Mouse (Mus musculus): ENCODE results near the gene Vamp2. TPM values are rescaled to one million over a fixed set of nuclear protein-coding genes. Genes with fewer than 3 reads are reported as not detected.

Vamp2 gene
- polyA plus RNA-seq, 1 experiment from 2014 or later: 68.0 TPM

DNA sequence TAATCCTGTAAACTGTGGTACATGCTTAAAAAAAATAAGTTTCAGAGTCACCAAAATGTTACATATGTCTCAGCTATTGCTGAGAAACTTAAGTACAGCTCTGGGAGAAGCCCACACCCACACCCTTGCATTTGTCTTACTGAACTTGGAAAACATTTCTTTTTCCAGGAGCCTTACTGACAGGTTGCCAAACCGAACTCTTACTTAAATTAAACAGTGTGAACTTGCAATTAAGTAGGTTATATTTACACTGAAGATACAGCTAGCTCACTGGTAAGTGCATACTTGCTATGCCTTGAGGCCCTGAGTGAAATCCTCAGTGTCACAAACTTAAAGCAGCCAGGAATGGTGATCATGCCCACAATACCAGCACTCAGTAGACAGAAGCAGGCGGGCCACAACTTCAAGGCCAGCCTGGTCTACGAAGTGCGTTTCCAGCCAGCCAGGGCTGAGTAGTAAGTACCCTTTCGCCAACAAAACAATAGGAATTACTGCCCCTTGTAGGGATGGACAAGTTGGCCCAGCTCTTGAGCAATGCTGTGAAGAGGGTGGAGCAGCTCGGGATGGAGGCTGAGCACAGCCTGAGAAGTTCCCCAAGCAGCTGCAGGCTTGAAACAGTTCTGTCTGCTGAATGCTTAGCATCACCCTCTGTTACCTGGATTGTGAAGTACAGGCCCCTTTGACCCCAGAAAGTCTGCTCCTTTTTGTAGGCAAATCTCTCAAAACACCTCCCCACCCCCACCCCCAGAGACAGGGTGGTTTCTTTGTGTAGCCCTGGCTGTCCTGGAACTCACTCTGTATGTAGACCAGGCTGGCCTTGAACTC lies 14.1 kb upstream of the Vamp2 start:
- Histone ChIP-seq H3K4me1 (replicated peaks) (peaks cover 43% of the 10 kb centered on the region), H3K9ac (replicated peaks) (no peak overlapping the region), H3K4me2 (no peak overlapping the region), H3K4me3 (replicated peaks) (no peak overlapping the region), H3K27me3 (no peaks in the 10 kb centered on the region), H3K9me3 (no peaks in the 10 kb centered on the region), H3K36me3 (no peaks in the 10 kb centered on the region), H3K27ac (peak overlapping the region; percentile 86)
- no peak for ATAC-seq (ENCODE audit: insufficient number of reproducible peaks, insufficient read depth, low FRiP score, low TSS enrichment, low read depth)
- WGBS: 43% methylated on average over 6 of the region's 6 CpGs

DNA sequence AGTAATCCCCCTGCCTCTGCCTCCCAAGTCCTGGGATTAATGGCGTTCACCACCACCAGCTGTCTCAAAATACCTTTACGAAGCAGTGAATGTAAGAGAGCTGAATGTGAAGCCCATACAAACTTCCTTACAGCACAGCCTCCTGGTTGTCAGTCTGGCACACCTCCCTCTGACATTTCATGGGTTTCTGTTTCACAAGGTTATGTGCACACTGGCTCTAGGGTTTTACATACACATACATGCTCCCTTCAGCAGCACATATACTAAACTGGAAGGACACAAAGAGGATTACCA lies 13.6 kb upstream of the Vamp2 start:
- peaks cover 40% of the 10 kb centered on the region for H3K4me1 ChIP-seq (replicated peaks)
- 43% methylated on average over 2 of the region's 2 CpGs for WGBS
- H3K9ac ChIP-seq (replicated peaks): no peak overlapping the region
- no peaks in the 10 kb centered on the region for H3K36me3 ChIP-seq
- H3K4me3 ChIP-seq (replicated peaks): no peak overlapping the region
- peak overlapping the region; percentile 86; the same call in 1 of the 2 replicates for H3K27ac ChIP-seq
- no peaks in the 10 kb centered on the region for H3K27me3 ChIP-seq
- no peak for ATAC-seq (ENCODE audit: insufficient number of reproducible peaks, insufficient read depth, low FRiP score, low TSS enrichment, low read depth)
- H3K9me3 ChIP-seq: no peaks in the 10 kb centered on the region
- no peak overlapping the region for H3K4me2 ChIP-seq

DNA sequence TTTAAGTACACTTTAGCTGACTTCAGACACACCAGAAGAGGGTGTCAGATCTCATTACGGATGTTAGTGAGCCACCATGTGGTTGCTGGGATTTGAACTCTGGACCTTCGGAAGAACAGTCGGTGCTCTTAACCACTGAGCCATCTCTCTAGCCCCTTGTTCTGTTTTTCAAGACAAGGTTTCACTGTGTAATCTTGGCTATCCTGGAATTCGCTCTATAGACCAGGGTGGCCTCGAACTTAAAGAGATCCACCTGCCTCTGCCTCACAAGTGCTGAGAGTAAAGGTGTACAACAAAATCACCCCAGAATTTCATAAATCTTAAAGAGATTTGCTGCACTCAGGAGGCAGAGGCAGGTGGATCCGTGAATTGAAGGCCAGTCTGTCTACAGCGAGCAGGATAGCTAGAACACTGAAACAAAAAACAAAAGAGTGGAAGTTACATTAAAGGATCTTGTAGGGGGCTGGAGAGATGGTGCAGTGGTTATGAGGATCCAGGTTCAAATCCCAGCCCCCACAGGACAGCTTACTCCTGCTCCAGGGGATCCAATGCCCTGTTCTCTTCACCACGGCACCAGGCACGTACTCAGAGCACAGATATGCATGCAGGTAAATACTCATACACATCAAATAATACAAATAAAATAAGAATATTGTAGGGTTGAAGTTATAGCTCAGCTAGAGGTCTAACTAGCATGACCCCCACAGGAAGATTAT lies 12.4 kb upstream of the Vamp2 start:
- ATAC-seq (ENCODE audit: insufficient number of reproducible peaks, insufficient read depth, low FRiP score, low TSS enrichment, low read depth): no peak
- Histone ChIP-seq H3K27me3 (no peaks in the 10 kb centered on the region), H3K27ac (no peak overlapping the region), H3K4me2 (no peak overlapping the region), H3K4me3 (replicated peaks) (no peak overlapping the region), H3K9ac (replicated peaks) (no peak overlapping the region), H3K9me3 (no peaks in the 10 kb centered on the region), H3K36me3 (no peaks in the 10 kb centered on the region), H3K4me1 (replicated peaks) (peaks cover 38% of the 10 kb centered on the region)
- WGBS: 48% methylated on average over 9 of the region's 9 CpGs

DNA sequence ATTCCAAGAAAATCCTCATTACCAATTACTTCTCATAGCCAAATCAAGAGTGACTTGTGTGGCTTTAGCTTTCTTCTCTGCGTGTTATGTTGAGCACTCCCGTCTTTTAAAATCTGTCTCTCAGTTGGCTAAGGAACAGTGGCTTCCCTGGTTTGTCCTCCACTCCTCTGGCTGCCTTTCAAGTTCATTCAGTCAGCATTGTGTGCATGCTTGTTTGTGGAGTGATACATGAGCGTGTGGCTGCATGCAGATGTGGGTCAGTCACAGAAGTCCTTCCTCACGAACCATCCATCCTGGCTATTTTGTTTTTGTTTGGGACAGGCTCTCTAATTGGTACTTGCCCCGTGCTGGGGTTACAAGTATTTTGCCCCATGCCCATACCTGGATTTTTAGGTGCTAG lies 11.7 kb upstream of the Vamp2 start:
- Histone ChIP-seq H3K4me1 (replicated peaks) (peaks cover 31% of the 10 kb centered on the region), H3K36me3 (no peaks in the 10 kb centered on the region), H3K27me3 (no peaks in the 10 kb centered on the region), H3K4me2 (no peak overlapping the region), H3K9me3 (no peaks in the 10 kb centered on the region), H3K9ac (replicated peaks) (no peak overlapping the region), H3K4me3 (replicated peaks) (no peak overlapping the region), H3K27ac (no peak overlapping the region)
- 76% methylated on average over 5 of the region's 5 CpGs for WGBS
- no peak for ATAC-seq (ENCODE audit: insufficient number of reproducible peaks, insufficient read depth, low FRiP score, low TSS enrichment, low read depth)

DNA sequence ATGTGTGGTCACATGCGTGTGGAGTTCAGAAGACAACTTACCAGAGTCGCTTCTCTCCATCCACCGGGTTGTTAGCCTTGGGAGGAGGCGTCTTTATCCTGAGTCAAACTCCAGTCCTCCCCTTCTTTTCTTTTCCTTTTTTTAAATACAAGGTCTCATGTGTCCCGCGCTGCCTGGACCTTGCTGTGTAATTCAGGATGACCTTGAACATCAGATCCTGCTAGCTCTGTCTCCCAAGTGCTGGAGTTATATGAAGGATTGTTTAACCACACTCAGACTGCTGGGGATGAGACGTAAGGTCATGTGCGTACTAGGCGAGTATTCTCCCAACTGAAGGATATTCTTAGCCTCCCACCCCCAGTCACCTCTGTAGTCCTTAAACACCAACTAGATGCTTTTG lies 11.0 kb upstream of the Vamp2 start:
- Histone ChIP-seq H3K36me3 (no peaks in the 10 kb centered on the region), H3K9me3 (no peaks in the 10 kb centered on the region), H3K4me2 (no peak overlapping the region), H3K27me3 (no peaks in the 10 kb centered on the region), H3K4me3 (replicated peaks) (no peak overlapping the region), H3K27ac (no peak overlapping the region), H3K4me1 (replicated peaks) (peaks cover 28% of the 10 kb centered on the region), H3K9ac (replicated peaks) (no peak overlapping the region)
- 89% methylated on average over 9 of the region's 9 CpGs for WGBS
- no peak for ATAC-seq (ENCODE audit: insufficient number of reproducible peaks, insufficient read depth, low FRiP score, low TSS enrichment, low read depth)

DNA sequence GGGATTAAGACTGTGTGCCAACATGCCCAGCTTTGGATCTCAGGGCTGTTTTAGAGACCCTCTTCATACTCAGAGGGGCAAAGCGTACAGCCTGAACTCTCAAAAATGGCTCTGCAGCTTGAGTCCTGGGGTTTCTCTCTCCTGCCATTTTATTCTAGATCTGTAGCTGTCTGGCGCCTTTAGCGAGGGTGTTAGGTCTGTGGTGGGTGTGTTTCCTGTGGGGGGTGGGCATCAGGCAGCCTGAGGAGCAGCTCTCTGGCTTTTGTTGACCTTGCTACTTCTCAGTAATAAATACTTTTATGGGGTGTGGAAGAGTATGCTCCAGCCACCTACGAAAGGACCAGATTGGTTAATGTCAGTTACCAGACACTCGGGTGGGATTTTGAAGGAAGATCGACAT lies 10.2 kb upstream of the Vamp2 start:
- H3K9ac ChIP-seq (replicated peaks): no peak overlapping the region
- H3K4me3 ChIP-seq (replicated peaks): no peak overlapping the region
- peaks cover 20% of the 10 kb centered on the region for H3K4me1 ChIP-seq (replicated peaks)
- H3K27me3 ChIP-seq: no peaks in the 10 kb centered on the region
- no peaks in the 10 kb centered on the region for H3K9me3 ChIP-seq
- no peak overlapping the region for H3K4me2 ChIP-seq
- no peaks in the 10 kb centered on the region for H3K36me3 ChIP-seq
- no peak overlapping the region for H3K27ac ChIP-seq
- WGBS: 57% methylated on average over 6 of the region's 6 CpGs
- ATAC-seq (ENCODE audit: insufficient number of reproducible peaks, insufficient read depth, low FRiP score, low TSS enrichment, low read depth): no peak

DNA sequence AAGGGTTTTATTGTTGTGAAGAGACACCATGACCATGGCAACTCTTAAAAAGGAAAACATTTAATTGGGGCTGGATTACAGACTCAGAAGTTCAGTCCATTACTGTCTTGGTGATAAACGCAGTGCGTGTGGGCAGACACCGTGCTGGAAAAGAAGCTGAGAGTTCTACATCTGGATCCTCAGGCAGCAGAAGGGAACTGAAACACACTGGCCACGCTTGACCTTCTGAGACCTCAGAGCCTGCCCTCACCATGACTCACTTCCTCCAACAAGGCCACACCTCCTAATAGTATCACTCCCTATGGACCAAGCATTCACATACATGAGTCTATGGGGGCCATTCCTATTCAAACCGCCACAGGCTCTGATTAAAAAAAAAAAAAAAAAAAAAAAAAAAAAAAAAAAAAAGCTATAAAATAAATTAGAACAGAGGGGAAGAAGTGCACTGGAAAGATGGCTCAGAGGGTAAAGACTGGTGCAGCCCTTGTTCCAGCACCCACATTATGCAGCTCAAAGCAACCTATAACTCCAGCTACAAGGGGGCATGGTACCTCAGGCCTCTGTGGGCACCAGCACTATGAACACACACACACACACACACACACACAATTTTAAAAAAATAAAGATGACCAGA lies 9.4 kb upstream of the Vamp2 start:
- no peak for ATAC-seq (ENCODE audit: insufficient number of reproducible peaks, insufficient read depth, low FRiP score, low TSS enrichment, low read depth)
- H3K27ac ChIP-seq: 0 out of 2 replicates have a peak overlapping the region, but pooled peaks have one; percentile 20
- H3K4me2 ChIP-seq: no peak overlapping the region
- no peaks in the 10 kb centered on the region for H3K27me3 ChIP-seq
- 58% methylated on average over 5 of the region's 5 CpGs for WGBS
- H3K4me3 ChIP-seq (replicated peaks): no peak overlapping the region
- H3K9ac ChIP-seq (replicated peaks): no peak overlapping the region
- H3K9me3 ChIP-seq: no peaks in the 10 kb centered on the region
- peaks cover 20% of the 10 kb centered on the region for H3K4me1 ChIP-seq (replicated peaks)
- H3K36me3 ChIP-seq: no peaks in the 10 kb centered on the region

DNA sequence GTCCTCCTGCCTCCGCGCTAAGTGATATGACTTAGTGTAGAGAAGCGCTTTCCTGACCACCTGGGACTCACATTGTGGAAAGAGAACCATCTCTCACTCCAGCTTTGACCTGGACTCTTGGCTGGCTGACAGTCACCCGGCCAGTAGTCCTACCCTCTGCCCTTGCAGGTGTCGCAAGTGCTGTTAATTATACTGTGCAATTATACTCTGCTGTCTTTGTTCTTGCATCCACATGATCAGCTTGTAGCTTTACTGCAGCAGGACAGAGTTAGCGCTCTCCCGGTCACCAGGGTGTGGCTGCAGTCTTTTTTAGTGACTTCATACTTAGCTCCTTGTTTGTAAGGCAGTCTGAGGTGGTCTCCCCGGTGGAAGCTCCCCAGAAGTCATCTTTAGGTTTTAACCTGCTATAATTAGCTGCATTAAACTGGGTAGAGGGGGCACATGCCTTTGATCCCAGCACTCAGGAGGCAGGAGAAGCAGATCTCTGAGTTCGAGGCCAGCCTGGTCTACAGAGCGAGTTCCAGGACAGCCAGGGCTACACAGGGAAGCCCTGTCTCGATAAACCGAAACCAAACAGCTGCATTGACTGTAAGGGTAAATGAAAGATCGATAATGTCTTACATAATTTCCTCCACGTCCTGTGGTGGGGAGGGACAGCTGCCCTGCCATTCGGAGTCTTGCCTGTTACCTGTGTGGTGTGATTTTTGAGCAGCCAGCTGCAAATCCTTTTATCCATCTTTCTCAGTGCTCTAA lies 8.0 kb upstream of the Vamp2 start:
- no peak overlapping the region for H3K4me3 ChIP-seq (replicated peaks)
- no peak for ATAC-seq (ENCODE audit: insufficient number of reproducible peaks, insufficient read depth, low FRiP score, low TSS enrichment, low read depth)
- H3K4me1 ChIP-seq (replicated peaks): peaks cover 12% of the 10 kb centered on the region
- H3K9ac ChIP-seq (replicated peaks): no peak overlapping the region
- no peaks in the 10 kb centered on the region for H3K36me3 ChIP-seq
- H3K4me2 ChIP-seq: no peak overlapping the region
- H3K27ac ChIP-seq: no peak overlapping the region
- WGBS: 75% methylated on average over 15 of the region's 15 CpGs
- no peaks in the 10 kb centered on the region for H3K27me3 ChIP-seq
- H3K9me3 ChIP-seq: no peaks in the 10 kb centered on the region

DNA sequence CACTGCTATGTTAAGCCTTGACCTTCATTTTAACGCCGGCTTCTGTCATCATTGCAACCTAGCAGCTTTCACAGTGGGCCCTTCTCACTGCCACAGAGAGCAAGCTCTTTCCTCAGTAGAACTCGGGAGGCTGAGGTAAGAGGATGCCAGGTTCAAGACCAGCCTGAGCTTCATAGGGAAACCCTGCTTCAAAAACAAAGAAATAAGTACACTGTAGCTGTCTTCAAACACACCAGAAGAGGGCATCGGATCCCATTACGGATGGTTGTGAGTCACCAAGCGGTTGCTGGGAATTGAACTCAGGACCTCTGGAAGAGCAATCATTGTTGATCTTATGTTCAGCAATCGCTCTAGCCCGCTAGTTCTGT lies 7.5 kb upstream of the Vamp2 start:
- no peak overlapping the region for H3K27ac ChIP-seq
- no peaks in the 10 kb centered on the region for H3K27me3 ChIP-seq
- H3K4me3 ChIP-seq (replicated peaks): no peak overlapping the region
- no peak overlapping the region for H3K9ac ChIP-seq (replicated peaks)
- no peaks in the 10 kb centered on the region for H3K36me3 ChIP-seq
- no peak overlapping the region for H3K4me2 ChIP-seq
- no peaks in the 10 kb centered on the region for H3K9me3 ChIP-seq
- no peak for ATAC-seq (ENCODE audit: insufficient number of reproducible peaks, insufficient read depth, low FRiP score, low TSS enrichment, low read depth)
- peaks cover 12% of the 10 kb centered on the region for H3K4me1 ChIP-seq (replicated peaks)
- 90% methylated on average over 8 of the region's 8 CpGs for WGBS

DNA sequence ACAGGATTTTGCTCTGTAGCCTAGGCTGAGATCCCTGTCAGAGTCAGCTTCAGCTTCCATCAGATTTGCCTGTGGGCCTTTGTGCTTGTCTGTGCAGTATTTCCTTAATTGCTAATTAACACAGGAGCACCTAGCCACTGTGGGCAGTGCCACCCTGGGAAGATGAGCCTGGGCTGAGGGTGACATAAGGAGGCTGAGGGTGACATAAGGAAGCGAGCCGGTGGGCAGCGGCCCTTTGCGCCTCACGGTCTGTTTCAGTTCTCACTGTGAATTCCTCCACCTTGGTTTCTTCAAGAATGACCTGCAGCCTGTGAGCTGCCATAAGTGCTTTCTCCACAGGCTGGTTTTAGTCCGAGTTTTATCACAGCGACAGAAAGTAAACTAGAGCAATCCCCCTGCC lies 6.7 kb upstream of the Vamp2 start:
- ATAC-seq (ENCODE audit: insufficient number of reproducible peaks, insufficient read depth, low FRiP score, low TSS enrichment, low read depth): no peak
- no peak overlapping the region for H3K4me2 ChIP-seq
- WGBS: 92% methylated on average over 7 of the region's 7 CpGs
- H3K4me1 ChIP-seq (replicated peaks): peaks cover 12% of the 10 kb centered on the region
- H3K9ac ChIP-seq (replicated peaks): no peak overlapping the region
- no peaks in the 10 kb centered on the region for H3K9me3 ChIP-seq
- no peak overlapping the region for H3K4me3 ChIP-seq (replicated peaks)
- H3K27me3 ChIP-seq: no peaks in the 10 kb centered on the region
- H3K36me3 ChIP-seq: no peaks in the 10 kb centered on the region
- no peak overlapping the region for H3K27ac ChIP-seq

DNA sequence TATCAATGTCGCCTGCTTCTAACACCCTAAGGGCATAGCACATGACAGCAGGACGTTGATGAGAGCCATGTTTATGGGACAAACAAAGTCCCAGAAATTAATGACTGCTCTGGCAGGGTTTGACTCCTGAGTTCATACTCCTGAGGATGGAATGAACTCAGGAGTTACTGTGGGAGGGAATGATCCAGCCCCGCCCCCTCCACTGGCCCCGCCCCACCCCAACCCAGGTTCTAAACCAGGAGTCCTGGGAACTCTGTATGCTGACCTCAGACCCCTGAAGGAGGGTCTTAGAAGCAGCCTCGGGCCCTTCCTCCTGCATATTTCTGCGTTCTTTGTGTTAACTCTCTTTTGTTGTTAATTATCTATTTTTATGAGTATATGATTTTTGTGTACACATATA lies 2.7 kb upstream of the Vamp2 start:
- Histone ChIP-seq H3K9ac (replicated peaks) (no peak overlapping the region), H3K27ac (0 out of 2 replicates have a peak overlapping the region, but pooled peaks have one; percentile 23), H3K27me3 (no peaks in the 10 kb centered on the region), H3K4me2 (no peak overlapping the region), H3K4me1 (replicated peaks) (peaks cover 28% of the 10 kb centered on the region), H3K4me3 (replicated peaks) (no peak overlapping the region), H3K9me3 (no peaks in the 10 kb centered on the region), H3K36me3 (peaks cover 11% of the 10 kb centered on the region)
- ATAC-seq (ENCODE audit: insufficient number of reproducible peaks, insufficient read depth, low FRiP score, low TSS enrichment, low read depth): no peak
- WGBS: 63% methylated on average over 6 of the region's 6 CpGs

All from limb, embryonic 12.5 days (tissue).